Mouse (Mus musculus) MEL (cell line): ENCODE measurements around the gene Nip7.

Source experiments
- BHLHE40 ChIP-seq: IDR thresholded peaks from 2 replicates; pipeline ENCODE4 v1.6.1; 2012; ENCODE audit warnings: low read depth, mild to moderate bottlenecking, inconsistent platforms, low read length, improper control_type of control experiment, borderline replicate concordance
- ETS1 ChIP-seq: IDR thresholded peaks from 2 replicates; pipeline ENCODE4 v1.6.1; 2012; ENCODE audit warnings: low read depth, mild to moderate bottlenecking, inconsistent platforms, low read length, improper control_type of control experiment, moderate library complexity
- MYB ChIP-seq: IDR thresholded peaks from 2 replicates; pipeline ENCODE4 v1.6.1; 2011; ENCODE audit warnings: mild to moderate bottlenecking, low read depth, low read length, improper control_type of control experiment
- POLR2A ChIP-seq, 2 experiments: IDR thresholded peaks; 2 replicates each; pipeline ENCODE4 v1.6.1; 2011 to 2012; ENCODE audit warnings: low read length in 2 of 2, mild to moderate bottlenecking in 2 of 2, control low read depth in 1 of 2, improper control_type of control experiment in 1 of 2, low read depth in 1 of 2, moderate library complexity in 1 of 2; ENCODE audit not compliant: control insufficient read depth in 1 of 2, insufficient read depth in 1 of 2, poor library complexity in 1 of 2
- SIN3A ChIP-seq: IDR thresholded peaks from 2 replicates; pipeline ENCODE4 v1.6.1; 2012; ENCODE audit warnings: low read length, improper control_type of control experiment, inconsistent platforms
- ZMIZ1 ChIP-seq: IDR thresholded peaks from 2 replicates; pipeline ENCODE4 v1.6.1; 2012; ENCODE audit warnings: low read depth, mild to moderate bottlenecking, inconsistent platforms, low read length, improper control_type of control experiment, moderate library complexity

DNA sequence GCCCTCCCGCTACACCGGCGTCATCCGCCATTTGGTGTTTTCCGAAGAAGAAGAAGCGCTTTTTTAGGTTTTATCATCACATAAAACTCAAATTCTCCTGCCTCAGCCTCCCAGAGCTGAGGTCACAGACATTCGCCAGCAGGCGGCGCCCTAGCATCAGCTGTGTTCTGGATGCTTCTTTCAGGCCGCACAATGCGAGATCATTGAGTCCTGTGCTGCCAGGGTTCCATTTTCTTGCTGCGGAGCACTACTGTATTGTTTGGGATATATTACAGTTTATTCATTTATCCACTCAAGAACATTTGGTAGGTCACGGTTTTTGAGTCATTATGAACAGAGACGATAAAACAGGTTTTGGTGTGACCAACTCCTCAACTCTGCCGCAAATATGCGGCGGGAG, 28.7 kb downstream of the Nip7 start:
- TF ChIP-seq POLR2A (IDR thresholded peaks at IDR 0.05; ENCODE audit: control insufficient read depth in 1 of 2, insufficient read depth in 1 of 2, low read depth in 1 of 2, low read length in 2 of 2, poor library complexity in 1 of 2) (no peak), MYB (no peak), ZMIZ1 (no peak), SIN3A (no peak), ETS1 (no peak), BHLHE40 (no peak)
